Mouse (Mus musculus): ENCODE measurements around the gene Gpr155.

Gpr155 gene

DNA sequence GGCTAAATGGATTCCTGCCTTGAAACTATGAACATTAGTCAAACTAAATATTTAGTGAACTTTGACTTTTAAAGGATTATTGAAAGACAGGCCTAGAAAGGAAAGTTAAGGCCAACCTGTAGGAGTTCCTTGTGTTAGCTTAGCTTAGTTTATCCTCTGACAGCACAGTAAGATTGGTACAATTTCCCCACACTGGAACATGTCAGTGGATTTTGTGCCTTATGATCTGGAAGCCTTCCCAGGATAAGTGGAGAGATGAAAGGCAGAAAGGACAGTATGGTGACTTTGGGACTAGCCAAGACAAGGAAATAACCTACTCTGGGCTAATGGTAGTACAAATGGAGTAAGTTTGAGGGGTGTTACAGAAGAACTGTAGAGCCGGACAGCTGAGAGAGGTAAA lies 1.4 kb upstream of the Gpr155 start:
- DNase-seq (ENCODE audit: low read depth, low spot score): no peak

GRCm38 (mm10) chr2:73385641-73386355 lies 574 bp downstream of the Gpr155 start:
- DNase-seq (ENCODE audit: low read depth, low spot score): no peak

GRCm38 (mm10) chr2:73385172-73385571 lies 1.2 kb downstream of the Gpr155 start:
- DNase-seq (ENCODE audit: low read depth, low spot score): no peak

DNA sequence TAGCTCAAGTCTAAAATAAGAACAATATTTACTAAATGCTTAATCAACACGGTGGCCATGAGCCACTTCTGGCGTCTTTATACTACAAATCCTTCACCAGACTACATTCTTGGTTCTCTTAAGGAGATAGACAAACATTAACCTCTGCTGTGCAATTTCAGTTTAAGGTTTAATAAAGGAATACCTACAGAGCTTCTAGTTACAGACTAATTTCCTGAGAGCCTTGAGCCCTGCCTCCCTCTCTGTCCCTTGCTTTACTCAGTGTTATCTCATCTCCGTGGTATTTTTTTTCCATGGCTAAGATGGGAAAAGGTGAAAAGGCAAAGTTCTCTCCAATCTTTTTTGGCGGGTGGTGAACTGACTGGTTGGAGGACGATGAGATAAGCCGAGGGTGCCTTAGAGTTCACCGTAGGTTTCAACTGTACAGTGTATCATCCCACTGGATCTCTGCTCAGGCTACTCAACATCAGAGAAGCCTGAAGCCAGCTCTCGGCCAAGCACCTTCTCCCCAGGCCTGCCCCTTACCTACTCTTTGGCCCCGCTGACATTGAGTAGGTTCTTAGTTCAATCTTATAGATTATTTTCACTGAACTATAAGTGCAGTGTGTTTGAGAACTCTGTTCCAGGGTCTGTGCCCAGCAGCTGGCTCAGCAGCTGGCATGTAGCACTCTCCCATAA lies 5.9 kb downstream of the Gpr155 start:
- no peak for DNase-seq (ENCODE audit: low read depth, low spot score)

GRCm38 (mm10) chr2:73379656-73380055 lies 6.7 kb downstream of the Gpr155 start:
- DNase-seq (ENCODE audit: low read depth, low spot score): no peak

DNA sequence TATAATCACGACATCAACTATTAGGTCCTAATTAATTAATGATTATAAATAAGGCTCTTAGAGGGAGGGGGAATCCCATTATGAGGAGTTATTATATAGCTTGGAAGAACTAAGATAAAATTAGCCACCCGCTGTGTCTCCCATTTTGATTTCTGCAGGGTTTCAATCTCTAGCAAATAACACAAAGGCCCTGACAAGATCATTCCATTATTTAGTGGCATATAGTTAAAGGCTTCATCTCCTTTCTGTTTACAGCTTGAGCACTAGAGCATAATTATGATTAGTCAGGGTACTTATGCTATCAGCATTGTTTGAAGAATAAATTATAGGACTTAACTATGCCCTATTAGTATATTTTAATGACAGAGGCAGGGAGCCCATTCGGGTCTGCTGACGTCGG lies 8.0 kb downstream of the Gpr155 start:
- no peak for DNase-seq (ENCODE audit: low read depth, low spot score)

- no peak for DNase-seq (ENCODE audit: low read depth, low spot score)
Observed at GRCm38 (mm10) chr2:73371530-73372335, 14.6 kb downstream of the Gpr155 start.

DNA sequence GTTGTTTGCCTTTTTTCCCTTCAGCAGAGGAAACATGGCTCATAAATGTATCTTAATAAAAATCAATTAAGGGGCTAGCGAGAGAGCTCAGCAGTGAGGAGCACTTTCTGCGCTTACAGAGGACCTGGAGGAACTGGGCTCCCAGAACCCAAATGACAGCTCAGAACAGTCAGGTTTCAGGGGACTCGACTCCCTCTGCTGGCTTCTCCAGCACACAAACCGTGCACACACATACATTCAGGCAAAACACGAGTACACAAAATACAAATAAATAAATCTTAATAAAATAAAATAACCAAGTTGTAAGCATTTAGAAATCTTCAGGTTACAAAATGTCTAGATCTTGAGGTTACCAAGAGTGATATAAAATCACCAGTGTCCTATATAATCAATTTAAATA lies 22.9 kb downstream of the Gpr155 start:
- no peak for DNase-seq (ENCODE audit: low read depth, low spot score)

GRCm38 (mm10) chr2:73360536-73360935 lies 25.8 kb downstream of the Gpr155 start:
- no peak for DNase-seq (ENCODE audit: low read depth, low spot score)

- no peak for DNase-seq (ENCODE audit: low read depth, low spot score)
Observed at GRCm38 (mm10) chr2:73359941-73360340, 26.4 kb downstream of the Gpr155 start.

- no peak for DNase-seq (ENCODE audit: low read depth, low spot score)
Observed at GRCm38 (mm10) chr2:73357004-73357403, 29.4 kb downstream of the Gpr155 start.

DNA sequence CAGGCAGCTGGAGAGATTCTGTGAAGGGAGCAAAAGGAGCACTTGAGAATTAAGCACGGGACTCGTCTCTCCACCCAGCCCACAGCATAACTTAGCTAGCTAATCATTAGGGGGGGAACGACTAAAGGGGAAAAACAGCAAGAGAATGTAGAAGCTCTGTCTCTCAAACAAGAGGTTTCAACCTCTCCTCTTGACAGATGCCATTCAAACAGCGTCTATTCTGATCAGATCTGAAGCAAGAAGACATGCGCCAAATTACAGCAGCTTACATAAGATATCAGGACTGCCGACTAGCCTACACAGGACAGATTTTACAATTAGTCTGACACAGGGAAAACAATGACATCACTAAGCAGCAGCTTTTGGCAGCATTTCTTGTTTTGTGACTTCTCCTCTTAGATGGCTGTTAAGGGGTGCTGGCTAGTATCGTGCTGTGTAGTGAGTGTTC lies 34.4 kb downstream of the Gpr155 start:
- DNase-seq (ENCODE audit: low read depth, low spot score): no peak

DNA sequence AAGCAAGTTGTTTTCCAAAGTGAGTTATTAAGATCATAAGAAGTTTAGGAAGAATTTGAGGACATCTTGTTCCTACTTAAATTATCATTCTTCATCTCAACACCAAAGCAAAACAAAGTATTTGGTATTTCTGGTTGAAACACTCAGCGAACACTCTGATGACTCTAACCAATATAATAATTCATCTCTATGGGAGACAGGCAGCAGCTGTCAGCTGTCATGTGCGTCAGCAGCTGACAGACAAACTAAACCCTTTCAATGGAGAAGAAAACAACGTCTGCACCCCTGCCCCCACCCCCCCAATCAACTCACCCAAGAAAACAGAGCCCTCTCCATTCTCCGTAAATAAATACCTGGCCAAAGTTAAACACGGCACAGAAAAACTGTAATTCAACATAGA lies 34.9 kb downstream of the Gpr155 start:
- no peak for DNase-seq (ENCODE audit: low read depth, low spot score)

GRCm38 (mm10) chr2:73348221-73348620 lies 38.2 kb downstream of the Gpr155 start:
- no peak for DNase-seq (ENCODE audit: low read depth, low spot score)

- DNase-seq (ENCODE audit: low read depth, low spot score): no peak
Observed at GRCm38 (mm10) chr2:73347766-73348165, 38.6 kb downstream of the Gpr155 start.

DNA sequence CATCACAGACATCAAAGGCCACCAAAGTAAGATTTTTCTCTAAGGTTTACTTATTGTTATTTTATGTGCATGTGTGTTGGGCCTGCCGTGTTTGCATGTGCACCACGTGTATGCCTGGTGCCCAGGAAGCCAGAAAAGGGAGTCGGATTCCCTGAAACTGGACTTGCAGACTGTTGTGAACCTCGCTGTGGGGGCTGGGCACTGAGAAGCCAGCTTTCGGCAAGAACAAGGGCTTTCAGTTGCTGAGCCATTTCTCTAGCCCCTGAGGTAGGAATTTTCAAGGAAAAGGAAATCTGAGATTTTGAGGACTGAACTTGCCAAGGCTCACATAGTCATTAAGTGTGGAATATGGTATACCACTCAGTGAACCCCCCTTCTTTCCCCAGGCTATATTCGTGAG lies 39.2 kb downstream of the Gpr155 start:
- DNase-seq (ENCODE audit: low read depth, low spot score): no peak

GRCm38 (mm10) chr2:73346345-73347086 lies 39.9 kb downstream of the Gpr155 start:
- DNase-seq (ENCODE audit: low read depth, low spot score): no peak

- DNase-seq (ENCODE audit: low read depth, low spot score): no peak
Observed at GRCm38 (mm10) chr2:73345204-73345603, 41.2 kb downstream of the Gpr155 start.

- no peak for DNase-seq (ENCODE audit: low read depth, low spot score)
Observed at GRCm38 (mm10) chr2:73343701-73344100, 42.7 kb downstream of the Gpr155 start.

- DNase-seq (ENCODE audit: low read depth, low spot score): no peak
Observed at GRCm38 (mm10) chr2:73338415-73338814, 48.0 kb downstream of the Gpr155 start.

DNA sequence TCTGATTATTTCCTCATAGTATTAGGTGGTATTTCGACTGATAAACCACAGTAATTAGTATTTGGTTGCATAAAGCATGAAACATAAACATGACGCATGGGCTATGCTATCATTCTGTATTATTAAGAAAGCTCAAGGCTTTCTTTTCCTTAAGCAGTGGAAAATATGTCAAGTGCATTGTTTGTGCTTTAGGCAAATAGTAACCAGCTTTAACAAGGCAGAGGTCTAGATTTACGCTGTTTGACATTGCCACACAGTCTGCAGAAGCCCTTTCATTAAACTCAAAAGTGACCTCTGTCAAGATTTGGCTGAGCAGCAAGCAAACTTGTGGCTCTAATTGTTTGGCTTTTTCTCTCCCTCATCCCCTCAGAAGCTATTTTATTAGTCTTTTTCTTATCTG lies 50.4 kb downstream of the Gpr155 start:
- DNase-seq (ENCODE audit: low read depth, low spot score): no peak

DNA sequence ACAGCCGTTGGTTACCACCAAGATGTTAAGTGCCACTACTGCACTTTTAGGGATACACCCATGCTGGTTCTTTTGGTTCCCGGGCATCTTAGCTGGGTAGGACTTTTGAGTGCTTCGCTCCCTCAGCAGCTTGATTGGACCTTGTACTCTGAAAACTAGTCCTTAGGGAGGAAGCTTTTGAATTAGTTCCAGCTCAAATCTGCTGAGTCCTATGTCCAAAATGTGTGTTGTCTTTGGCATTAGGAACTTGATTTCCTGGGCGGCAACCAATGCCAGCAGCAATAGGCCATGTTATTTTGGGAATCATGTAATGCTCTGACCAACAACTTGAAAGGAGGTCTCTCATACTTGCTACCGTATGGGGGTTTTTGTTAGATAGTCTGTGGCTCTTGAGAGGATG lies 60.5 kb downstream of the Gpr155 start:
- DNase-seq (ENCODE audit: low read depth, low spot score): no peak

Measured in retina, postnatal 7 days (tissue).